Mouse (Mus musculus) hindbrain, postnatal 0 days (tissue): ENCODE measurements at regions not wholly inside any gene's neighbourhood (a gene's known extent, or its start where the extent isn't known, plus 50 kb on each side); places are given as distances from the start of the nearest gene placed in this dataset.

Experiments used
- ATAC-seq: fragments of 200-750 bp; cut with Nextera tagmentation; 2 replicates; pipeline ENCODE4 v1.8.0; 2017; ENCODE audit warnings: mild to moderate bottlenecking, moderate TSS enrichment, moderate library complexity
- DNase-seq: peaks from one replicate; pipeline ENCODE4 v3.0.0-alpha.2; 2015; ENCODE audit warnings: low spot score
- H3K27ac ChIP-seq: fragments of 300-500 bp; sonication (generic); 2 replicates; pipeline ENCODE4 v1.5.1; 2014; ENCODE audit warnings: mild to moderate bottlenecking
- H3K27me3 ChIP-seq: fragments of 300-500 bp; sonication (generic); 2 replicates; pipeline ENCODE4 v1.6.1; 2014; ENCODE audit warnings: low read length, mixed read lengths; ENCODE audit not compliant: insufficient read depth
- H3K36me3 ChIP-seq: fragments of 300-500 bp; sonication (generic); 2 replicates; pipeline ENCODE4 v1.6.1; 2014; ENCODE audit warnings: low read length, mixed read lengths; ENCODE audit not compliant: insufficient read depth
- H3K4me1 ChIP-seq: fragments of 300-500 bp; sonication (generic); 2 replicates; pipeline ENCODE4 v1.6.1; 2014; ENCODE audit warnings: antibody characterized with exemption, low read length, mixed read lengths; ENCODE audit not compliant: insufficient read depth
- H3K4me2 ChIP-seq: fragments of 300-500 bp; sonication (generic); 2 replicates; pipeline ENCODE4 v1.6.1; 2014; ENCODE audit warnings: low read depth, mild to moderate bottlenecking, low read length, moderate library complexity, mixed read lengths
- H3K4me3 ChIP-seq: fragments of 300-500 bp; sonication (generic); 2 replicates; pipeline ENCODE4 v1.5.1; 2014; ENCODE audit warnings: low read length
- H3K9ac ChIP-seq: fragments of 300-500 bp; sonication (generic); replicated peaks from 2 replicates; pipeline ENCODE4 v1.6.1; 2014; ENCODE audit warnings: mild to moderate bottlenecking, low read length, moderate library complexity, mixed read lengths
- H3K9me3 ChIP-seq: fragments of 300-500 bp; sonication (generic); 2 replicates; pipeline ENCODE4 v1.6.1; 2016; ENCODE audit warnings: low read length, mixed read lengths
- CTCF ChIP-seq: IDR thresholded peaks from 2 replicates; pipeline ENCODE4 v1.5.1; 2016; ENCODE audit warnings: antibody characterized with exemption, control low read depth, low read depth
- WGBS: fragments of 180-500 bp; shearing (Covaris S2); extraction: QIAGEN DNeasy Blood & Tissue Kit; methylation state at CpG from one replicate; pipeline ENCODE4 v1.1.7; 2014; 5-methylcytosine and 5-hydroxymethylcytosine counted together

- no peak for ATAC-seq
- no peaks in the 10 kb centered on the region for H3K36me3 ChIP-seq
- 91% methylated on average over 12 of the region's 12 CpGs for WGBS
- H3K4me3 ChIP-seq: no peak overlapping the region
- no peaks in the 10 kb centered on the region for H3K9me3 ChIP-seq
- no peak for TF ChIP-seq CTCF
- no peak overlapping the region for H3K4me2 ChIP-seq
- no peak for DNase-seq
- no peak overlapping the region for H3K27ac ChIP-seq
- no peaks in the 10 kb centered on the region for H3K4me1 ChIP-seq
- H3K27me3 ChIP-seq: no peaks in the 10 kb centered on the region
- H3K9ac ChIP-seq: no peak overlapping the region
These were observed 53.9 kb upstream of the Cpsf6 start for GRCm38 (mm10) chr10:117433547-117434292.

GRCm38 (mm10) chr10:117432871-117433546, 53.2 kb upstream of the Cpsf6 start:
- Histone ChIP-seq H3K4me2 (peak overlapping the region; percentile 45), H3K4me1 (no peaks in the 10 kb centered on the region), H3K36me3 (no peaks in the 10 kb centered on the region), H3K27ac (no peak overlapping the region), H3K9me3 (no peaks in the 10 kb centered on the region), H3K27me3 (no peaks in the 10 kb centered on the region), H3K4me3 (no peak overlapping the region), H3K9ac (no peak overlapping the region)
- TF ChIP-seq CTCF: no peak
- 94% methylated on average over 7 of the region's 7 CpGs for WGBS
- DNase-seq (no peak), ATAC-seq (no peak)

- Histone ChIP-seq H3K4me1 (no peaks in the 10 kb centered on the region), H3K27ac (no peak overlapping the region), H3K36me3 (no peaks in the 10 kb centered on the region), H3K4me2 (peak overlapping the region; percentile 45), H3K27me3 (no peaks in the 10 kb centered on the region), H3K4me3 (peak overlapping the region; percentile 14; the same call in 1 of the 2 replicates), H3K9ac (no peak overlapping the region), H3K9me3 (no peaks in the 10 kb centered on the region)
- ATAC-seq: peak; percentile 61
- DNase-seq: peak; percentile 83
- WGBS: 9% methylated on average over 21 of the region's 21 CpGs
- TF ChIP-seq CTCF: peak; percentile 84
These were observed 52.6 kb upstream of the Cpsf6 start for GRCm38 (mm10) chr10:117432415-117432814.

GRCm38 (mm10) chr10:117431850-117432249, 52.0 kb upstream of the Cpsf6 start:
- Histone ChIP-seq H3K27ac (no peak overlapping the region), H3K4me1 (no peaks in the 10 kb centered on the region), H3K36me3 (no peaks in the 10 kb centered on the region), H3K9ac (no peak overlapping the region), H3K27me3 (no peaks in the 10 kb centered on the region), H3K4me2 (peak overlapping the region; percentile 45), H3K4me3 (peak overlapping the region; percentile 14; the same call in 1 of the 2 replicates), H3K9me3 (no peaks in the 10 kb centered on the region)
- DNase-seq (no peak), ATAC-seq (no peak)
- 72% methylated on average over 12 of the region's 12 CpGs for WGBS
- no peak for TF ChIP-seq CTCF

- Histone ChIP-seq H3K9ac (no peak overlapping the region), H3K36me3 (no peaks in the 10 kb centered on the region), H3K4me2 (no peak overlapping the region), H3K9me3 (no peaks in the 10 kb centered on the region), H3K27ac (no peak overlapping the region), H3K4me1 (no peaks in the 10 kb centered on the region; the same call in 1 of the 2 replicates), H3K27me3 (no peaks in the 10 kb centered on the region), H3K4me3 (no peak overlapping the region)
- 96% methylated on average over 3 of the region's 3 CpGs for WGBS
- ATAC-seq: no peak
- no peak for TF ChIP-seq CTCF
- DNase-seq: no peak
These were observed 51.3 kb upstream of the Cpsf6 start for GRCm38 (mm10) chr10:117431086-117431619.

GRCm38 (mm10) chr10:117430224-117430884, 50.5 kb upstream of the Cpsf6 start:
- ATAC-seq: no peak
- Histone ChIP-seq H3K36me3 (no peaks in the 10 kb centered on the region), H3K4me2 (no peak overlapping the region), H3K4me1 (no peaks in the 10 kb centered on the region; the same call in 1 of the 2 replicates), H3K9ac (no peak overlapping the region), H3K9me3 (no peaks in the 10 kb centered on the region), H3K27me3 (no peaks in the 10 kb centered on the region), H3K27ac (no peak overlapping the region), H3K4me3 (no peak overlapping the region)
- no peak for DNase-seq
- 91% methylated on average over 5 of the region's 5 CpGs for WGBS
- no peak for TF ChIP-seq CTCF
